Mouse (Mus musculus): ENCODE measurements at regions not wholly inside any gene's neighbourhood (a gene's known extent, or its start where the extent isn't known, plus 50 kb on each side); places are given as distances from the start of the nearest gene placed in this dataset.
A peak's percentile ranks its signal among the peaks of the same experiment; 100 is the strongest.
"Not testable (repeated sequence)": the region's sequence is repeated elsewhere in the genome, so short reads cannot be mapped to it uniquely, and the experiment has no call there.

DNA sequence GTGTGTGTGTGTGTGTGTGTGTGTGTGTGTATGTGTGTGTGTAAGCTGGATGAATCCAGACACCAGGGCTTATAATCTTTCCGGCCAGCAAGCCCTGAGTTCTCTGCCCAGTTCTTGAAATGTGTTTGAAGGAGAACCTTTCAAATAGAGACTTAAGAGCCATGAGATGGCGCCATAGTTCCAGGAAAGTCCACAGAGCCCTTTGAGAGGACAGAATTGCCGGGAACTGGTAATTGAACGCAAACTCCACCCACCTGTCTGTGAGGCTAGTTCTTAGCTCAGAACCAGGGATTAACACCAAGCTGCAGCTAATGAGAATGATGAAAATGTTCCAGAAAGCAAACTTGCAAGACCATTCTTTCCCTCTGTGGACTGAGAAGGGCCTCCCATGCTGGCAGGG, 72.2 kb downstream of the Trim42 start:
- no peaks in the 10 kb centered on the region for H3K27me3 ChIP-seq (ENCODE audit: control insufficient read depth, insufficient read depth, low read length)
- TF ChIP-seq POLR2A (IDR thresholded peaks at IDR 0.05; ENCODE audit: control insufficient read depth, extremely low read depth, insufficient read depth, low read length, poor library complexity) (no peak), CTCF (IDR thresholded peaks at IDR 0.05; ENCODE audit: borderline replicate concordance, control insufficient read depth, extremely low read depth, insufficient read depth, low read length, poor library complexity) (no peak)
- DNase-seq, result no peak
- H3K36me3 ChIP-seq (ENCODE audit: control insufficient read depth, insufficient read depth, low read length), result no peaks in the 10 kb centered on the region
- no peak overlapping the region for H3K4me3 ChIP-seq (ENCODE audit: control insufficient read depth, insufficient read depth, low read length)
- H3K4me1 ChIP-seq (replicated peaks; ENCODE audit: control insufficient read depth, insufficient read depth, low read length), result no peaks in the 10 kb centered on the region
- no peak overlapping the region for H3K27ac ChIP-seq (ENCODE audit: control insufficient read depth, insufficient read depth, low read length)
- 20% methylated on average over 4 of the region's 4 CpGs for WGBS

DNA sequence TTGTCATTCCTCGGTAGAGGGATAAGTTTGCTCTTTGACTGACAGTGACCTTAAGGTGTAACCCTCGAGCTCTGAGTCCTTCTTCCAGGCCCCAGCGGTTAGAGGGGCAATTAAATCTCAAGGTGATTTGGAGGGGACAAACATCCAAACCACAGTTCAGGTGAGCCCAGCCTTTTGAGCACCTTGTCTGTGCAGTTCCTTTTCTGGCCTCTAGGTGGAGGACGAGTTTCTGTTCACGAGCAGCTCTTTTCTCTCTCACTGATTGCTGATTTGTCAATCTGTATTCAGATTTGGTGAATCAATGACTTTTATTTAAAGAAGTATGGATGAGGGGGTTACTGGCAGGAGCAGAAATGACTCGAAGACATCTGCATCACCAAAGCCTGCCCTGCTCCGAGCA, 74.0 kb downstream of the Trim42 start:
- H3K36me3 ChIP-seq (ENCODE audit: control insufficient read depth, insufficient read depth, low read length), result no peaks in the 10 kb centered on the region
- 47% methylated on average over 7 of the region's 7 CpGs for WGBS
- TF ChIP-seq POLR2A (IDR thresholded peaks at IDR 0.05; ENCODE audit: control insufficient read depth, extremely low read depth, insufficient read depth, low read length, poor library complexity) (no peak), CTCF (IDR thresholded peaks at IDR 0.05; ENCODE audit: borderline replicate concordance, control insufficient read depth, extremely low read depth, insufficient read depth, low read length, poor library complexity) (no peak)
- DNase-seq, result peak; percentile 43
- H3K4me1 ChIP-seq (replicated peaks; ENCODE audit: control insufficient read depth, insufficient read depth, low read length), result no peaks in the 10 kb centered on the region
- no peaks in the 10 kb centered on the region for H3K27me3 ChIP-seq (ENCODE audit: control insufficient read depth, insufficient read depth, low read length)
- H3K4me3 ChIP-seq (ENCODE audit: control insufficient read depth, insufficient read depth, low read length), result no peak overlapping the region
- no peak overlapping the region for H3K27ac ChIP-seq (ENCODE audit: control insufficient read depth, insufficient read depth, low read length)

DNA sequence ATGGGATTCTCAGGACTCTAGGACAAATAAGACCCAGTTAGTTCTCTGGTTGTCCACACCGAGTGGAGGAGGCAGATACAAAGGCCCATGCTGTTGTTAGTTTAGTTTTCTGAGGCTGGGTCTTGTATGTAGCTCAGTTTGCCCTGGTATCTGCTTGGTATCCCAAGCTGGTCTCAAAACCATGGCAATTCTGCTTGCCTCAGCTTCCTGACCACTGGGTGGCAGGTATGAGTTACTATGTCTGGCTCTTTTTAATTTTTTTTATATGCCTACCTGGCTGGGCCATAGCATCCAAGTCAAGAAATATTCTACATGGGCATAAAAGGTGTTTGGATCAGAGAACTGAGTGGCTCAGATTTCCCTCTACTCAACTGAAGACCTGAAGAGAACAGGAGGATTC, 77.9 kb downstream of the Trim42 start:
- DNase-seq, result no peak
- TF ChIP-seq CTCF (IDR thresholded peaks at IDR 0.05; ENCODE audit: borderline replicate concordance, control insufficient read depth, extremely low read depth, insufficient read depth, low read length, poor library complexity), result no peak
- no peak for TF ChIP-seq POLR2A (IDR thresholded peaks at IDR 0.05; ENCODE audit: control insufficient read depth, extremely low read depth, insufficient read depth, low read length, poor library complexity)
- no peak overlapping the region for H3K4me3 ChIP-seq (ENCODE audit: control insufficient read depth, insufficient read depth, low read length)
- H3K4me1 ChIP-seq (replicated peaks; ENCODE audit: control insufficient read depth, insufficient read depth, low read length), result no peaks in the 10 kb centered on the region
- H3K36me3 ChIP-seq (ENCODE audit: control insufficient read depth, insufficient read depth, low read length), result no peaks in the 10 kb centered on the region
- WGBS, result 74% methylated on average over 1 of the region's 1 CpGs
- no peak overlapping the region for H3K27ac ChIP-seq (ENCODE audit: control insufficient read depth, insufficient read depth, low read length)
- no peaks in the 10 kb centered on the region for H3K27me3 ChIP-seq (ENCODE audit: control insufficient read depth, insufficient read depth, low read length)

DNA sequence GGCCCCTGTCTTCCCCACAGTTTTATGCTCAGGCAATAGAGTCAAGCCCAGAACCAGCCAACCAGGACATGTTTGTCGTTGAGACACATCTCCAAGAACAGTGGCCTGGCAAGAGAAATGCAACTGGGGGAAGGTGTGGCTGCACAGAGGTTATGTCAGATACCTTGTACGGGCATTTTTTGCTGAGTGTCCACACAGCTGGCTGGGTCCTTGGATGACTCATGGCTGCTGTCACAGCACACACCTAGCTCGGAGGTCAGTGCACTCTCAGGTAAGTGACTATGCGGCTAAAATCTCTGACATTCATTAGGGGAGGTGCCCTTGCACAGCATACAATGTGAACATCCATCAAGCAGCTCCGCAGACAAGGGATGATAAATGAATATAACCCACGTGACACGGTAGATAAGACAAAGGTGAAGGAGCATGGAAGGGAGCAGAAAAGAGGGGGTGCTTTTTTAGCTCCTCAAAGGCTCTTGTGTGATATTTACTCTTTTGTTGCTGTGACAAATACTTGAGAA, 85.4 kb downstream of the Trim42 start:
- DNase-seq, result no peak
- H3K27me3 ChIP-seq (ENCODE audit: control insufficient read depth, insufficient read depth, low read length), result no peaks in the 10 kb centered on the region
- no peak for TF ChIP-seq POLR2A (IDR thresholded peaks at IDR 0.05; ENCODE audit: control insufficient read depth, extremely low read depth, insufficient read depth, low read length, poor library complexity)
- TF ChIP-seq CTCF (IDR thresholded peaks at IDR 0.05; ENCODE audit: borderline replicate concordance, control insufficient read depth, extremely low read depth, insufficient read depth, low read length, poor library complexity), result no peak
- WGBS, result 80% methylated on average over 7 of the region's 7 CpGs
- no peak overlapping the region for H3K4me3 ChIP-seq (ENCODE audit: control insufficient read depth, insufficient read depth, low read length)
- H3K4me1 ChIP-seq (replicated peaks; ENCODE audit: control insufficient read depth, insufficient read depth, low read length), result no peaks in the 10 kb centered on the region
- no peak overlapping the region for H3K27ac ChIP-seq (ENCODE audit: control insufficient read depth, insufficient read depth, low read length)
- no peaks in the 10 kb centered on the region for H3K36me3 ChIP-seq (ENCODE audit: control insufficient read depth, insufficient read depth, low read length)

DNA sequence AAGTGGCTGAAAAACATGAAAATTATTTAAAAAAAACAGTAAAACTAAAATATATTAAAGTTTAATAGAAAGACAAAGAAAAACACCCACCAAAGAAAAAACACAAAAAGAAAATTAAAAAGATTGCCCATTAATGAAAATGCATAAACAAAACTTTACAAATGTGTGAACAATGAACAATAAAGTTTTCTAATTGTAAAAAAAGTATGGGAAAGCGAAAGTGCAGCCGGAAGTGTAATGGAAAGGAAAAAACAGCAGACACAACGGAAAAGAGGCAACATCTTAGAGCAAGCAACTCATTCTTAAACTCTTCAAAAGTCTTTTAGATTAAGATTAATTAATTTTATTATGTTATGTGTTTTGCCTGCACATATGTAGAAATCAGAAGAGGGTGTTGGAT, 87.7 kb downstream of the Trim42 start:
- no peak for DNase-seq
- H3K36me3 ChIP-seq (ENCODE audit: control insufficient read depth, insufficient read depth, low read length), result no peaks in the 10 kb centered on the region
- no peak overlapping the region for H3K27ac ChIP-seq (ENCODE audit: control insufficient read depth, insufficient read depth, low read length)
- H3K27me3 ChIP-seq (ENCODE audit: control insufficient read depth, insufficient read depth, low read length), result no peaks in the 10 kb centered on the region
- H3K4me3 ChIP-seq (ENCODE audit: control insufficient read depth, insufficient read depth, low read length), result no peak overlapping the region
- WGBS, result 90% methylated on average over 3 of the region's 3 CpGs
- TF ChIP-seq CTCF (IDR thresholded peaks at IDR 0.05; ENCODE audit: borderline replicate concordance, control insufficient read depth, extremely low read depth, insufficient read depth, low read length, poor library complexity) (no peak), POLR2A (IDR thresholded peaks at IDR 0.05; ENCODE audit: control insufficient read depth, extremely low read depth, insufficient read depth, low read length, poor library complexity) (no peak)
- no peaks in the 10 kb centered on the region for H3K4me1 ChIP-seq (replicated peaks; ENCODE audit: control insufficient read depth, insufficient read depth, low read length)

DNA sequence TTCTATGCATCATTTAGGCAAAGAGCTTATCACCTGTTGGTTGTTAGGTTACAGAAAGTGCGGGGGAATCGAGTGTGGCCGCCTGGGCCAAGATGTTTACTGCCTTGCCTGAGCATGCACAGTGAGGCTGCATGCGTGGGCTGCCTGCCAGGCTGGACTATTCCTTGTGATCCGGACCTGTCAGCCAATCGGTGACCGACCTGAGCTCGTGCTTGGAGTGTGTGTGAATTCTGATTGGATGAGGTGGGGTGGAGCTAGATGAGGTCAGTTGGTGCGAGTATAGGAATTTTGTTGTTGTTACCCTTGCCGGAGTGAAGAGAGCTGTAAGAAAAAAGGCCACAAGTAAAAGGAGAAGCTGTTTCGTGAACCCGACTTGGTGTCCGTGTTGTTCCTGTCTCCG, 94.3 kb downstream of the Trim42 start:
- not testable (repeated sequence) for H3K36me3 ChIP-seq (ENCODE audit: control insufficient read depth, insufficient read depth, low read length); DNase-seq; H3K4me1 ChIP-seq (replicated peaks; ENCODE audit: control insufficient read depth, insufficient read depth, low read length); H3K4me3 ChIP-seq (ENCODE audit: control insufficient read depth, insufficient read depth, low read length); H3K27me3 ChIP-seq (ENCODE audit: control insufficient read depth, insufficient read depth, low read length)
- 91% methylated on average over 14 of the region's 14 CpGs for WGBS
- H3K27ac ChIP-seq (ENCODE audit: control insufficient read depth, insufficient read depth, low read length), result peak overlapping the region; percentile 39; the same call in 1 of the 2 replicates

DNA sequence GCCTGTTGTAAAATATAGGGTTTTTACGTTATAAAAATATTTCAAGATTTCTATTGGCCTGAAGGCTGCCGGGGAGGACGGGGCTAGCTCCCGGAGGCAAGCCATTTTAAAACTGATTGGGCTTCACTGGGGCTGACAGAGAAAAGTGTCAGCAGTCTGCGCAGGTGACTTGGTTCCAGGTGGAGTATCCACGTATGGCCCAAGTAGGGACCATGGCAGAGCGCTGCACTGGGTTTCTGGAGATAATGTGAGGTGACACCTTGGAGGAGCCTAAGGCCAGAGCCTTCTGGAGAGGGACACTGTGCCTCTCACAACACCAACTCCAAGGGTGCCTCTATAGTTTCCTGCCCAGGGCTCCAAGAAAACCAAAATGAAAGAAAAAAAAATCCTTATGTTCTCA, 95.9 kb downstream of the Trim42 start:
- no peak for TF ChIP-seq CTCF (IDR thresholded peaks at IDR 0.05; ENCODE audit: borderline replicate concordance, control insufficient read depth, extremely low read depth, insufficient read depth, low read length, poor library complexity)
- TF ChIP-seq POLR2A (IDR thresholded peaks at IDR 0.05; ENCODE audit: control insufficient read depth, extremely low read depth, insufficient read depth, low read length, poor library complexity), result no peak
- 95% methylated on average over 7 of the region's 7 CpGs for WGBS
- no peak overlapping the region for H3K27ac ChIP-seq (ENCODE audit: control insufficient read depth, insufficient read depth, low read length)
- H3K4me3 ChIP-seq (ENCODE audit: control insufficient read depth, insufficient read depth, low read length), result no peak overlapping the region
- H3K36me3 ChIP-seq (ENCODE audit: control insufficient read depth, insufficient read depth, low read length), result no peaks in the 10 kb centered on the region
- no peak for DNase-seq
- H3K4me1 ChIP-seq (replicated peaks; ENCODE audit: control insufficient read depth, insufficient read depth, low read length), result no peaks in the 10 kb centered on the region
- no peaks in the 10 kb centered on the region for H3K27me3 ChIP-seq (ENCODE audit: control insufficient read depth, insufficient read depth, low read length)

Measured in thymus, adult 2 months (tissue).